Mouse (Mus musculus) gastrocnemius, postnatal 10 days (tissue): ENCODE measurements around the gene Mical2. TPM values are rescaled to one million over a fixed set of nuclear protein-coding genes. Genes with fewer than 3 reads are reported as not detected.
A peak's percentile ranks its signal among the peaks of the same experiment; 100 is the strongest.

Experiments used
- DNase-seq: peaks from one replicate; pipeline ENCODE4 v3.0.0; 2021; ENCODE audit warnings: mixed read lengths
- total RNA-seq, 2 experiments: library from RNA; stranded (reverse); gene quantifications; 2 replicates each; pipeline ENCODE4 v1.2.3; 2021

Gene Mical2
- total RNA-seq, 2 experiments from 2014 or later: 41.4 to 50.9 TPM

GRCm38 (mm10) chr7:112275883-112276282, 50.2 kb downstream of the Mical2 start:
- no peak for DNase-seq

DNA sequence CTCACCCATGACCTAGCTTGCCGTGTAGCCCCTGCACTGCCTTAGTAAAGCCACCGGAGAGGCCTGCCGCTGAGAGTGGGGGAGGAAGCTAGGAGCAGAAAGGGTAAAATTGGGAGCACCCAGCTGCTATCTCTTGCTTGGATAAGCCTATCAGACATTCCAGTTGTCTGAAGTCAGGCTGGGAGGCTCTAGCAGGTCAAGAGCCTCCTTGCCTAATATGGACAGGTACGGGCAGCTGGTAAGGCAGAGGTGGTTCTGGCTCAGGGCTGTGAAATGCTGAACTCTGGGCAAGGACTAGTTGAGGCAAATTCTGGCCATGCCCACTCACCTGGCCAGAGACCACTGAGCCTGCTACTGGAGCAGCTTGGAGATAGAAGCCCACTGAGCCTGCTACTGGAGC, 51.2 kb downstream of the Mical2 start:
- no peak for DNase-seq

DNA sequence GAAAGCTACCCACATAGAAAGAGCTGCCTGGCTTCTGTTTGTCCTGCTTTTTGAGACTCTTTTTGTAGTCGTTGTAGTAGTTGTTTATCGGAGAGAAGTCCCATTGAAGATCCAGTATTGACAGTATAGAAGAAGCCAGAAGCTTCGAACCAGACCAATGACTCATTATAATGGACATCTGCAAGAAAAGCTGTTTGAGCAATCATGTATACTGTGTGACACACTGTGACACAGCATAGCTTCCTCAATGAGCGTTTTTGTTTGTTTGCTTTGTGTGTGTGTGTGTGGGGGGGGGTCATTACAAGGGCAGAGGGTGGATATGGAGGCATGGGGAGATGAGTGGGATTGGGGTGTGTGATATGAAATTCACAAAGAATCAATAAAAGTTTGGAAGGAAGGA, 53.0 kb downstream of the Mical2 start:
- no peak for DNase-seq

GRCm38 (mm10) chr7:112280474-112280873, 54.8 kb downstream of the Mical2 start:
- DNase-seq: no peak

- DNase-seq: no peak
These were observed 58.1 kb downstream of the Mical2 start for GRCm38 (mm10) chr7:112283606-112284310.

GRCm38 (mm10) chr7:112285573-112285972, 59.9 kb downstream of the Mical2 start:
- no peak for DNase-seq

- DNase-seq: no peak
These were observed 62.9 kb downstream of the Mical2 start for GRCm38 (mm10) chr7:112288352-112289107.

- peak; percentile 59 for DNase-seq
These were observed 63.9 kb downstream of the Mical2 start for GRCm38 (mm10) chr7:112289514-112289913.

GRCm38 (mm10) chr7:112289990-112290389, 64.3 kb downstream of the Mical2 start:
- DNase-seq: no peak

- no peak for DNase-seq
These were observed 67.9 kb downstream of the Mical2 start for GRCm38 (mm10) chr7:112293456-112294104.

DNA sequence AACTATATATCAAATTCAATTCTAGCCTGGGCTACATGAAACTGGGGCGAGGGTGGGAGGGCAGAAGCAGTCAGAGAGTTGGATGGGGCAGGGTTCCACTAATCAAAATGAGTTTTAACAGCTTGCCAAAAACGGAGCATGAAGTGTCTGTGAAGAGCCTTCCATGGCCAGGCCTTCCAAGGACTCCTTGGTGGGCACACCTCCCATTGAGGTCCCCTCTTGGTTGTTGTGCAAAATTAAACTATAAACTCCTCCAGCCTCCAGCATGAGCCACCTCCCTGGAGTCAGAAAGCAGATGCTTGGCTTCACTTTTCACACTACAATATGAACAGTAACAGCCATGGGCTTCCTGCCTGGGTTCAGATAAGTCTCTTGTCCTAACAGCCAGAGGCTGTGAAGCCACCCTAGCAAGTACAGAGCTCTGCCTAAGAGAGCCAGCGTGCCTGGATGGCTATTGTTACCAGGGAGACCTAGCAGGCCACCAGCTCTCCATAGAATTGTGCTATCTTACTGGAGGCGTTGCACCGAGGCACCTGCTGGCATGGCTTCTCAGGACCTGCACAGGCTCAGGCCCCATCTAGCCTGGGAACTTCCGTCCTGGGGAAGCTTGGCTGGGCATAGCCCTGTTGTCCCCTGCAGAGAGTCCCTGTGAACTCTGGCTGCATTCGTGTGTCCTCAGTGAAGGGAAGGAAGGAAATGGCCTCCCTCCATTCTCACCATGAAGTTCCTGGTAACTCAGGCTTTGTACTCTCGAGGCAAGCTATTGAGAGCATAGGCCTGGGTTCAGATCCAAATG, 70.0 kb downstream of the Mical2 start:
- no peak for DNase-seq

DNA sequence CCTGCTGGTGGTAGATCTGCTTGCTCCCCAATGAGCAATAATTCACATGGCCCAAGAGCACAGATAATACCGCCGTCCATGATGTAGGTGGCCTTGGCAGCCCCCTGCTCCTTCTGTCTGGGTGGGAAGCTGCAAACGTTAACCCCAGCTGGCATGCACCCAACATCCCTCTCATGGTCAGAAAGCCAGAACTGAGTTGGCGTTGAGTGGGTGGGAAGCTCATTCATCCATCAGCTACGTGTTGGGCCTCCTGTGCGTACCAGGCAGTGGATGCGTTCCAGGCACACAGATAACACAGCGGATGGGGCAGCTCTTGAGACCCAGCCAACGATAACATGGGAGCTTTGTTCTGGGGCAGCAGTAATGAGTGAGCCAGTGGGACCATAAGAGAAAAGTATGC, 72.4 kb downstream of the Mical2 start:
- no peak for DNase-seq

GRCm38 (mm10) chr7:112298871-112299422, 73.3 kb downstream of the Mical2 start:
- DNase-seq: no peak

DNA sequence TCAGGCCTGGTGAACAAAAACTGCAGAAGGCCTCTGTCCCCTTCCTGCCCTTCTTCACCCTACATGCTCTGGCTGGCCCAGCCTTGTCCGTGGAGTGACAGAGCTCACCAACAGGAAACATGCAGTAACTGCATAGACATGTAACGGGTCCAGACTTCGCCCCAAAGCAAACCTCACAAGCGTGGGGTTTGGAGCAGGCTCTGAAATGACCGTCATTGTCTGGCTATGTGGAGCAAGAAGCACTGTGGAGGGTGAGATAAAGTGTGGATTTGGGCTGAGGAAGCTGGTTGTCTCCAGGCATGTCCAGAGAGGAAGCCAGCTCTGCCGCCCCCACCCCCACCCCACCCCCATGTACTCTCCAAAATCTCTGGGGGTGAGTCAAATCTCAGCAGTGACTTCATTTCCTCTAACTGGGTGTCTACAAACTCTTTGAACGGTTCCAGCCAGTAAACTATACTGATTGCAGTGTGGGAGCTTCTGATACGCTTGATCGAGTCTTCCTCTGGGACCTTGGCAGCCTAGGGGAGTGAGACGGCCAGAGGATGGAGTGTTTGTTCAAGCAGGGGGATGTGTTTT, 74.0 kb downstream of the Mical2 start:
- DNase-seq: no peak

- DNase-seq: no peak
These were observed 74.5 kb downstream of the Mical2 start for GRCm38 (mm10) chr7:112300141-112300540.

GRCm38 (mm10) chr7:112301052-112301451, 75.4 kb downstream of the Mical2 start:
- no peak for DNase-seq

- no peak for DNase-seq
These were observed 78.7 kb downstream of the Mical2 start for GRCm38 (mm10) chr7:112304382-112304781.

DNA sequence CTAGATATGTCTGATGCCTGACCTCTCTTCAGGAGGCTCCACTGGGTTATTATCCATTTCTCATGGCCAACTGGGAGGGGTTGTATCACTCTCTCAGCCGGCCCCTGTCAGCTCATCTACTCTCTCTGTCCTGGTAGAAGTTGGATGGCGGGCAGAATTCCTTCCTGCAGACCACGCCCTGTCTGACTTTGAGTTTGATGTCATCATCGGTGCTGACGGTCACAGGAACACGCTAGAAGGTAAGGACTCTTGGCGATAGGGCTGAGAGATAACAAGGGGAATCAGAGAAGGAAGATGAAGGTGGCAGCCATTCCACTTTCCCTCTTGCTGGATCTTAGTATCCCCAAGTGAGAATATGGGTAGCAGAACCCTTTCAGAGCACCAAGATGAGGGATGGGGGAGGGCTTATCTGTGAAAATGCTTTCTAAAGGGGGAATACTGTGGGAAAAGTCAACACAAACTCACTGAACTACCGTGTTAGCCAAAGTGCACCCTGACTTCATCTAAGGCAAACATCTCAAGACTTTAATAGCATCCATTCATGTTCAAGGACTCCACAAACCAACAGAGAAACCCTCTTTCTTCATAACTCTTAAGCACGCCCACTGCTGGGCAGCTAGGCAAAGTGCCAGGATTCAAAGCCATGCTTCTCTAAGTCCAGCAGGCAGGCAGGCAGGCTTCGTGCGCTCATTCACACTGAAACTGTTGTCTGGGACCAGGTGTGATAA, 83.8 kb downstream of the Mical2 start:
- DNase-seq: no peak

- DNase-seq: no peak
These were observed 84.3 kb downstream of the Mical2 start for GRCm38 (mm10) chr7:112310017-112310360.

DNA sequence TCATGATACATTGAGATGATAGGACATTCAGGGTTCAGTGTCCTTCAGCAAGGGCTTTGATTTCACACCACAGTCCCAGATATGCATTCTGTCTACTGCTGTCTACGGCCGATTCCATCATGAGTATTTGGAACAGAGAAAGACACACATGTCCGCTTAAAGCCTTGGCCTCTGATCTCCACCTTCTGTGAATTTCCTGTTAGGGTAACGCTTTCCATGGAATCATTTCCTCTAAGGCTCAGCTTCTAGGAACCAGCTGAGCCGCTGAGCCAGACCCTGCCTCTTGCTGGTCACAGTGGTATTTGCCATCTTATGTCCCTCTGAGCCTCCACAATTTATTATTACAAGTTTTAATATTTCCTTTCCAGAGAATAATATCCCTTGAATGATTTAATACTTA, 87.6 kb downstream of the Mical2 start:
- DNase-seq: no peak

DNA sequence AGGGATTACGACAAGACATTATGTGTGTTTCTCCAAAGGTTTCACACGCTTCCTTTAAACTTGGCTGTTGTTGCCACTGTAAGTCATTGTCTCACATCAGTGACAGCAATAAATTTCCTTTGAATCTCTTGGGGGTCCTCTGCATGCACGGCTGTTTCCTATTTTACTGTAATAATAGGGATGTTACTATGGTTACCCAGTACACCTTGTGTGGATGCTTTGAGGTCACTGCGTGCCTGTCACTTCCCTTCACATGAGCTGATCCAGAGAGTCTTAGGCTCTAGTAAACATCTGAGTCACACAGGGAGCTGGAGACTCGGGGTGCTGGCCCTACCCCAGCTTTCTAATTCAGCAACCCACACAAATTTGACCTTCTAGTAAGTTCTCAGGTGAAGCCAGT, 88.0 kb downstream of the Mical2 start:
- DNase-seq: no peak
